Mouse (Mus musculus): ENCODE measurements around the gene Eif4ebp2. TPM values are rescaled to one million over a fixed set of nuclear protein-coding genes. Genes with fewer than 3 reads are reported as not detected.

Gene Eif4ebp2
- polyA plus RNA-seq, 1 experiment from 2014 or later: 50.6 TPM

DNA sequence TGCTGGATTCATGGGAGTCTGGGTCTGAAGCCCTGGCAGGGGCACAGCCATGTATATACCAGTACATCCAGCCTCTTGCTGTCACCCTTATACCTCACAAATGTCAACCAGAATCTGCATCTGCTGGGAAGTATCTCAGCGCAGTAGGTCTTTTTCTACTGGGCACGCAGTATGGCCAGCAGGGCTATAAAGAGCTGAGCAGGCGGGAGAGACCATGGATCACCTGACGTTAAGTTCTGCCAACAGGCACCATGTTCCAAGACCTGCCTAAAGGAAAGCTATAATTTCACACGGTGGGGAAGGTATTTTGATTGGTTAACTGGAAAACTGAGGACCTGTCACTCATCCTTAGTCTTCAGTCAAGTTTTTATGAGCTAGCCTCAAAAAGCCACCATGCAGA lies 23.4 kb downstream of the Eif4ebp2 start:
- no peak for ATAC-seq (replicated peaks; ENCODE audit: insufficient number of reproducible peaks, insufficient read depth, low FRiP score, low read depth)
- H3K27me3 ChIP-seq: no peaks in the 10 kb centered on the region
- H3K4me3 ChIP-seq: no peak overlapping the region
- peaks cover 19% of the 10 kb centered on the region for H3K4me1 ChIP-seq (replicated peaks)
- H3K9ac ChIP-seq: no peak overlapping the region
- peaks cover 35% of the 10 kb centered on the region for H3K36me3 ChIP-seq
- no peak overlapping the region for H3K4me2 ChIP-seq
- 92% methylated on average over 5 of the region's 5 CpGs for WGBS
- no peak overlapping the region for H3K27ac ChIP-seq
- no peaks in the 10 kb centered on the region for H3K9me3 ChIP-seq (replicated peaks)

DNA sequence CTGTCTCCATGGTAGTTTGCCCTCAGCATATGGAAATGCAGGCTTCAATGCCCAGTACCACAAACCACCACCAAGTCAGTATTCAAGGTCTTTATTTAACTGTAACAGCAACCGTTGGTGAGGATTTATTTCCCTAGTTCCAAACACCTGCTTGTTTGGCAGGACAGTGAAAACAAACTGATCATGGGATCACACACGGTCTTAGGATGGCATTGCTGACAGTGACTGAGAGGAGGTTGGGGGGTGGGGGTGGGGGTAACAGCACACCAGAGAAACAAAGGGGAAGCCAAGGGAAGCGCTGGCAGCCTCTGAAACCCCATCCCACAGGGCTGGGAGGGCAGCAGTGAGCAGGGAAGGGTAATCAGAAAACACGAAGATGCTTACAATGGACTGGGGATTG lies 24.0 kb downstream of the Eif4ebp2 start:
- Histone ChIP-seq H3K4me1 (replicated peaks) (peaks cover 21% of the 10 kb centered on the region), H3K36me3 (peaks cover 29% of the 10 kb centered on the region), H3K27ac (no peak overlapping the region), H3K4me2 (no peak overlapping the region), H3K9me3 (replicated peaks) (no peaks in the 10 kb centered on the region), H3K4me3 (no peak overlapping the region), H3K9ac (no peak overlapping the region), H3K27me3 (no peaks in the 10 kb centered on the region)
- no peak for ATAC-seq (replicated peaks; ENCODE audit: insufficient number of reproducible peaks, insufficient read depth, low FRiP score, low read depth)
- 63% methylated on average over 4 of the region's 4 CpGs for WGBS

DNA sequence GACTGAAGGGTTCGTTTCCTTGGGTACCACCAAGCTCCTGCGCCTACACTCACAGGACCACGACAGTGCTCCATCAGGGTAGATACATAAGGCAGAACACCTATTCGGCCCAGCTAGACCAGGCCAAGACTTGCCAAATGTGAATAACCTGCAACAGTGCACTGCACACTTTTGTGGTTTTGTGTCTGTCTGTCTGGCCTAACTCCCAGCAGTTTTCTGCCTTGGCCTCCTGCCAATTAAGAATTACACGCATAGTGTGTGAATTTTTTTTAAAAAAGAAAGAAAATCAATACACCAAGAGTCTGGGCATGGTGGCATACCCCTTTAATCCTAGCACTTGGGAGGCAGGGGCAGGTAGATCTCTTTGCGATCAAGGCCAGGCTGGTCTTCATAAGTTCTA lies 24.5 kb downstream of the Eif4ebp2 start:
- Histone ChIP-seq H3K9me3 (replicated peaks) (no peaks in the 10 kb centered on the region), H3K36me3 (peaks cover 25% of the 10 kb centered on the region), H3K27ac (no peak overlapping the region), H3K27me3 (0 out of 2 replicates have a peak, but pooled peaks cover 3% of the 10 kb centered on the region), H3K4me2 (no peak overlapping the region), H3K4me1 (replicated peaks) (peaks cover 21% of the 10 kb centered on the region), H3K4me3 (no peak overlapping the region), H3K9ac (no peak overlapping the region)
- WGBS: 90% methylated on average over 6 of the region's 6 CpGs
- ATAC-seq (replicated peaks; ENCODE audit: insufficient number of reproducible peaks, insufficient read depth, low FRiP score, low read depth): no peak

DNA sequence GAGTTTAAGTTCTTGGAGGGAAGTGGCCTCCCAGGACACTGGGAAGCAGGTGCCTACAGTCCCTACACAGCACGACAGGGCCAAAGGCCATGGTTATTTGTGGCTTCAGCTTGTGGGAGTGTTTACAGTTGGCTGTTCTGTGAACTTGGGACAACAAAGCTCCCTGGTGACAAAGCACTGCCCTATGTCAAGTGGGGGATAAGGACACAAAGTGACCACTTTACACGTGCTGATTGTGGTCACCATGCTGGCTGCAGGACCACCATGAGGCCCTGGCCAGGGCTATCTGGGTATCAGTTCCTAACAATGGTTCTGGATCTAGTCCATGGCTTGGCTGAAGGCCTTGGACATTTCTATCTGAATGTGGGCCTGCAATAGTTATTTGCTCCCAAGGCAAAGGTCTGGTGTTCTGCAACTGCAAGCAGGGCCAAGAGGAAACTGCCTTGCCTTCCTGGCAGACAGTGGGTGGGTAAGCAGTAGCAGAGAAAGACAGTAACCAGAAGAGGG lies 26.2 kb downstream of the Eif4ebp2 start:
- Histone ChIP-seq H3K9ac (no peak overlapping the region), H3K9me3 (replicated peaks) (no peaks in the 10 kb centered on the region), H3K4me2 (no peak overlapping the region), H3K4me3 (no peak overlapping the region), H3K36me3 (peaks cover 17% of the 10 kb centered on the region), H3K27ac (peak overlapping the region; percentile 39), H3K27me3 (0 out of 2 replicates have a peak, but pooled peaks cover 4% of the 10 kb centered on the region), H3K4me1 (replicated peaks) (peaks cover 21% of the 10 kb centered on the region)
- 28% methylated on average over 2 of the region's 2 CpGs for WGBS
- ATAC-seq (replicated peaks; ENCODE audit: insufficient number of reproducible peaks, insufficient read depth, low FRiP score, low read depth): peak; percentile 56; the same call in 1 of the 2 replicates

DNA sequence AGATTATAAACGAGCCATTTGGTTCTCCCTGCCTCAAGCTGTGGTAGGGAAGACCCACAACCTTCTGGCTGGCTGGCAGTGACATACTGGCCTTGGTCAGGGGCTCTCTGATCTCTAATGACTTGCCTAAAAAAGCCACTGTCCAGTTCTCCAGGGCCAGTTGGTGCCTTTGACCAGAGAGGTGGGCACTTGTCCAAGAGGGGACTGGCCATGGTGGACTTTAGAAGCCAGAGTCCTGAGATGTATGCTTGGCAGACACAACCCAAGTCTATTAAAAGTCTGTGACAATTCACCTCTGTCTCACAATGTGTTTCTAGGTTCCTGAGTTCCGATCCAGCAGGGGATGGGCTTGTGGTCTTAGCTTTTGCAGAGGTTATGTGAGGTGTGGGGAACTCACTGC lies 27.4 kb downstream of the Eif4ebp2 start:
- no peak for ATAC-seq (replicated peaks; ENCODE audit: insufficient number of reproducible peaks, insufficient read depth, low FRiP score, low read depth)
- Histone ChIP-seq H3K4me3 (no peak overlapping the region), H3K4me1 (replicated peaks) (peaks cover 21% of the 10 kb centered on the region), H3K9me3 (replicated peaks) (no peaks in the 10 kb centered on the region), H3K27me3 (peaks cover 13% of the 10 kb centered on the region), H3K27ac (no peak overlapping the region), H3K4me2 (no peak overlapping the region), H3K9ac (no peak overlapping the region), H3K36me3 (peaks cover 4% of the 10 kb centered on the region)
- 67% methylated on average over 2 of the region's 2 CpGs for WGBS

DNA sequence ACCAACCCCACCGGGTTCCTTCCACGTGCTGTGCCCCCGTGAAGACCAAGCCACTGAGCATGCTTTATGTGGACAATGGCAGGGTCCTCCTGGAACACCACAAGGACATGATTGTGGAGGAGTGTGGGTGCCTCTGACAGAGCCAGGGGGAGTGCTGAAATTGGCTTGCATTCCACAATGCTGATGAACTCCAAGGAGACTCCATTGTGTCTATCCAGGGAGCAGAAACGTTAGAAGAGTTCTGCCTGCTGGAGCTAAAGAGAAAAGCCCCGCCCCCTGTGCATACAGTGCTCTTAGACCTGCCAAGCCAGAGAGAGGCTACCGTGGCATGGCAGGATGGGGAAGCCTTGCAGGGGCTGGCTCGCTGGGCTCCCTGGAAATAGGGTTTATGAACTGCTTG lies 28.0 kb downstream of the Eif4ebp2 start:
- Histone ChIP-seq H3K27ac (peak overlapping the region; percentile 13; the same call in 1 of the 2 replicates), H3K27me3 (peaks cover 18% of the 10 kb centered on the region), H3K36me3 (no peaks in the 10 kb centered on the region), H3K9ac (no peak overlapping the region), H3K9me3 (replicated peaks) (no peaks in the 10 kb centered on the region), H3K4me3 (no peak overlapping the region), H3K4me2 (peak overlapping the region; percentile 43), H3K4me1 (replicated peaks) (peaks cover 21% of the 10 kb centered on the region)
- no peak; the same call in 1 of the 2 replicates for ATAC-seq (replicated peaks; ENCODE audit: insufficient number of reproducible peaks, insufficient read depth, low FRiP score, low read depth)
- WGBS: 18% methylated on average over 7 of the region's 7 CpGs

DNA sequence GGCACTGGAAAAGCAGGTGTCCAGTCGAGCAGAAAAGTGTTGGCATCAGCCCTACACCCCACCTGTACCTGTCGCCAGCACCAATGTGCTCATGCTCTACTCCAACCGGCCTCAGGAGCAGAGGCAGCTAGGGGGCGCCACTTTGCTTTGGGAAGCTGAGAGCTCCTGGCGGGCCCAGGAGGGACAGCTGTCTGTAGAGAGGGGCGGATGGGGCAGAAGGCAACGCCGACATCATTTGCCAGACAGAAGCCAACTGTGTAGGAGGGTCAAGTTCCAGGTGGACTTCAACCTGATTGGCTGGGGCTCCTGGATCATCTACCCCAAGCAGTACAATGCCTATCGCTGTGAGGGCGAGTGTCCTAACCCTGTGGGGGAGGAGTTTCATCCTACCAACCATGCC lies 29.2 kb downstream of the Eif4ebp2 start:
- H3K4me3 ChIP-seq: no peak overlapping the region
- no peaks in the 10 kb centered on the region for H3K9me3 ChIP-seq (replicated peaks)
- ATAC-seq (replicated peaks; ENCODE audit: insufficient number of reproducible peaks, insufficient read depth, low FRiP score, low read depth): no peak
- peaks cover 31% of the 10 kb centered on the region for H3K4me1 ChIP-seq (replicated peaks)
- no peak overlapping the region for H3K9ac ChIP-seq
- 61% methylated on average over 10 of the region's 10 CpGs for WGBS
- H3K27ac ChIP-seq: no peak overlapping the region
- no peaks in the 10 kb centered on the region for H3K36me3 ChIP-seq
- H3K4me2 ChIP-seq: no peak overlapping the region
- H3K27me3 ChIP-seq: peaks cover 30% of the 10 kb centered on the region

DNA sequence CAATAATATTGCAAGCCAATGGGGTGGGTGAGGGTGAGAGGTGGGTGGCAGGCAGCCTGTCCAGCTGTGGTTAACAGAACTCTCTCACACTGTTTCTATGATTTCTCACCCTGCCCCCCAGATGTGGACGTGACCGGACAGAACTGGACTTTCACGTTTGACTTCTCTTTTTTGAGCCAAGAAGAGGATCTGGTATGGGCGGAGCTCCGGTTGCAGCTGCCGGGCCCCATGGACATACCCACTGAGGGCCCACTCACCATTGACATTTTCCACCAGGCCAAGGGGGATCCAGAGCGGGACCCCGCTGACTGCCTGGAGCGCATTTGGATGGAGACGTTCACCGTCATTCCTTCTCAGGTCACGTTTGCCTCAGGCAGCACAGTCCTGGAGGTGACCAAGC lies 29.6 kb downstream of the Eif4ebp2 start:
- no peak for ATAC-seq (replicated peaks; ENCODE audit: insufficient number of reproducible peaks, insufficient read depth, low FRiP score, low read depth)
- Histone ChIP-seq H3K9ac (no peak overlapping the region), H3K4me1 (replicated peaks) (peaks cover 35% of the 10 kb centered on the region), H3K9me3 (replicated peaks) (no peaks in the 10 kb centered on the region), H3K4me2 (no peak overlapping the region), H3K36me3 (no peaks in the 10 kb centered on the region), H3K4me3 (no peak overlapping the region), H3K27ac (no peak overlapping the region), H3K27me3 (peaks cover 34% of the 10 kb centered on the region)
- 82% methylated on average over 12 of the region's 12 CpGs for WGBS

DNA sequence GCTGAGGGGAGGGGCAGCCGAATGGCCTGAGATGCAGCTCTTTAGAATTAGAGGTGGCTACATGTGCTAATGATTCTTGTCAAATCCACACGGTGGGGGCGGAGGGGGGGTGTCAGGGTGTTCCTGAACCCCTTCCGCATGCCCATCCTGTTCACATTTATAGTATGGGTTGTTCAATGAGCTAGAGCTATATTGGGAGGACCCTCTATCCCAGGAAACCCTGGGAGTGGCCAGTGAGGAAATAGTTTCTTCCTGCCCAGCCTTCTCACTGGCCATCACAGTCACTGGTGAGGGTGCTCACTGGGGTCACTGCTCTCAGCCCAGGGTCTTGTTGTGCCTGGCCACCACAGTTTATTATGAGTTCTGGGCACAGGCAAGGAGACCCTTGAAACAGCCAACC lies 32.5 kb downstream of the Eif4ebp2 start:
- H3K27ac ChIP-seq: no peak overlapping the region
- H3K4me2 ChIP-seq: no peak overlapping the region
- ATAC-seq (replicated peaks; ENCODE audit: insufficient number of reproducible peaks, insufficient read depth, low FRiP score, low read depth): no peak
- H3K4me1 ChIP-seq (replicated peaks): peaks cover 25% of the 10 kb centered on the region
- H3K9ac ChIP-seq: no peak overlapping the region
- no peaks in the 10 kb centered on the region for H3K36me3 ChIP-seq
- no peaks in the 10 kb centered on the region for H3K9me3 ChIP-seq (replicated peaks)
- 54% methylated on average over 4 of the region's 4 CpGs for WGBS
- H3K27me3 ChIP-seq: peaks cover 58% of the 10 kb centered on the region
- H3K4me3 ChIP-seq: no peak overlapping the region

DNA sequence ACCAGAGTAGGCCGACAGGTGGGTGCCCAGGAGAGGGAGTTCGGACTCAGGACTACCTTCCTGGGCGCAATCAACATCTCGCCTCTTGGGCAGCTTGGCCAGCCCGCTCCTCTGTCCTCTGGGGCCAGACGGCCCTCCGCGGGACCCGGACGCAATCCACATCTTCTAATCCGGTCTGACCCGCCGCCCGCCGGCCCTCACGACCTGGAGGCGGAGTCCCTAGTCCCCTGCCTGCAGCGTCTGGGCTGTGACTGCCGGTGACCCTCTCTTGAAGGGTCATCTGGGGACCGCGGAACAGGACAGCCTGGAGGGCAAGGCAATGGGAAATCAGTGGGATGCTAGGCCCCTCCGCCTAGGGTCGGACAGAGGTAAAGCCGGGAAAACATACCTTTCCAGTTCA lies 33.3 kb downstream of the Eif4ebp2 start:
- peaks cover 58% of the 10 kb centered on the region for H3K27me3 ChIP-seq
- no peaks in the 10 kb centered on the region for H3K36me3 ChIP-seq
- H3K27ac ChIP-seq: no peak overlapping the region
- no peak for ATAC-seq (replicated peaks; ENCODE audit: insufficient number of reproducible peaks, insufficient read depth, low FRiP score, low read depth)
- no peak overlapping the region for H3K9ac ChIP-seq
- 11% methylated on average over 20 of the region's 24 CpGs for WGBS
- H3K4me1 ChIP-seq (replicated peaks): peaks cover 17% of the 10 kb centered on the region
- H3K4me2 ChIP-seq: peak overlapping the region; percentile 81
- H3K9me3 ChIP-seq (replicated peaks): no peaks in the 10 kb centered on the region
- 0 out of 2 replicates have a peak overlapping the region, but pooled peaks have one; percentile 4 for H3K4me3 ChIP-seq

DNA sequence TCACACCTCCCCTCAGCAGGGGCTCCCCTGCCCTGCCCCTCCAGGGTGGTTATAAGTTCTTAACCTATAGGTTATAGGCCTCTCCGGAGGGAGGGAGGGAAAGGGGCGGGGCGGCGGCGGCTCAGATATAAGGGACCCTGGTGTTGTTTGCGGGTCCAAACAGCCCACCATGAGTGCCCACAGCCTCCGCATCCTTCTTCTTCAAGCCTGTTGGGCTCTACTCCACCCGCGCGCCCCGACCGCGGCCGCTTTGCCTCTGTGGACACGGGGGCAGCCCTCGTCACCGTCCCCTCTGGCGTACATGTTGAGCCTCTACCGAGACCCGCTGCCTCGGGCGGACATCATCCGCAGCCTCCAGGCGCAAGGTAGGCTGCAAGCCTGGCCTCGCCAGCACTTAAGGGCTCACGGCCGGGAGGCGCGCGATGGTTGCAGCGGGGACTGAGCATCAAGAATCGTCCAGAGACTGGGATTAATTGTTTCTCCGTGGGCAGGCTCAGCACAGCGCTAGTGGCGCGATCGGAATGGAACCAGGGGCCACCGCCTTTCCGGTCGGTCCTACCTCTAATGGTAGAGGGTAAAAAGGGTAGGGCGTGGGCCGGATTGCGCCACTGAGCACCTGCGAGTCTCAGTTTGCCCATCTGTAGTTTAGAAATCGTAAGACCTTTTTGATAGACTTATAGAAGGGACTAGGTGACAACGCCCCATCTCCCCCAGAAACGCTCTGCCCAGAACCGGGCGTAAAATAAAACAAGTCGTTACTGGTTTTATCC lies 34.1 kb downstream of the Eif4ebp2 start:
- no peak; the same call in 1 of the 2 replicates for ATAC-seq (replicated peaks; ENCODE audit: insufficient number of reproducible peaks, insufficient read depth, low FRiP score, low read depth)
- no peaks in the 10 kb centered on the region for H3K9me3 ChIP-seq (replicated peaks)
- H3K9ac ChIP-seq: peak overlapping the region; percentile 22; the same call in 1 of the 2 replicates
- H3K4me3 ChIP-seq: peak overlapping the region; percentile 50
- WGBS: under 1% methylated on average over 49 of the region's 50 CpGs
- peak overlapping the region; percentile 81 for H3K4me2 ChIP-seq
- H3K27ac ChIP-seq: no peak overlapping the region
- peaks cover 16% of the 10 kb centered on the region for H3K4me1 ChIP-seq (replicated peaks)
- H3K27me3 ChIP-seq: peaks cover 58% of the 10 kb centered on the region
- H3K36me3 ChIP-seq: no peaks in the 10 kb centered on the region

DNA sequence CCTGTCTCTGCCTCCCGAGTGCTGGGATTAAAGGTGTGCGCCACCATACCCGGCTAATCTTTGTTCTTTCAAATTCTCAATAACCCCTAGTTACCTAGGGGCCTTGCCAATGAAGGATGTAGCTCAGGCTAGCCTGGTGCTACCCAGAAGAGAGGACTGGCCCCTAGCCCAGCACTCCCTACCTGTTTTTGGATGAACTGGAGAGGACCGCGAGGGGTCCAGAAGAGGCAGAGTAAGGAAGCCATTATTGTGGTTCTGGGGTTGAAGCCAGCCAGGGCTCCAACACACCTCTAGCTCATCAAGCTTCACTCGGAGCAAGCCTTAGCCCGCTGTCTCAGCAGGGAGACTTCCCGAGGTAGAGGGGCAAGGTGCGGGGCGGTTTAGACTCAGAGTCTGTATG lies 34.8 kb downstream of the Eif4ebp2 start, which contains the start of gene Nodal:
Nodal (plus strand) TSS at position 301 of the 400 bp plus-strand sequence.
- Histone ChIP-seq H3K4me3 (peak within 1 kb of the TSS; percentile 50), H3K27ac (no peak within 1 kb of the TSS), H3K36me3 (no peaks in the 10 kb centered on the region), H3K4me2 (peak within 1 kb of the TSS; percentile 81), H3K4me1 (replicated peaks) (peaks cover 22% of the 10 kb centered on the region), H3K9me3 (replicated peaks) (no peaks in the 10 kb centered on the region), H3K9ac (peak within 1 kb of the TSS; percentile 22; the same call in 1 of the 2 replicates), H3K27me3 (peaks cover 55% of the 10 kb centered on the region)
- no peak for ATAC-seq (replicated peaks; ENCODE audit: insufficient number of reproducible peaks, insufficient read depth, low FRiP score, low read depth)
- WGBS: 29% methylated on average over 10 of the region's 10 CpGs
